Mouse (Mus musculus): ENCODE measurements at regions not wholly inside any gene's neighbourhood (a gene's known extent, or its start where the extent isn't known, plus 50 kb on each side); places are given as distances from the start of the nearest gene placed in this dataset.

DNA sequence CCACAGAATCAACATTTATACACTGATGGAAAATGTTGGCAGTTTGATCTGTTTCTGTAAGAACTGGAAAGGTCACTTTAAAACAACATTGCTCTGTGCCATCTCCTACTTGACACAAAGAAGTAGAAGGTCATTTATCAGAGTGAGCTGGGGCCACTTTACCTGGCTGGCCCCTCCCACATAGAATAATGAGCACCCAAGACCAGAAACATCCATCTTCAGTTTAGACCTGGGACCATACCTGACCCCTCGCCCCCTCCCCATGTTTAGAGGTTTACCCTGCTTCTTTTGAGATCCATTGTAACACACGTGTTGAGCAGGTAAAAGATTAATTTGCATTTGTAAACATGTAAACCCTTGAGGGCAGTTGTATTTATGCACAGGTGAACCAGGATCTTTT lies 366.8 kb upstream of the Adgrl2 start:
- DNase-seq = no peak

DNA sequence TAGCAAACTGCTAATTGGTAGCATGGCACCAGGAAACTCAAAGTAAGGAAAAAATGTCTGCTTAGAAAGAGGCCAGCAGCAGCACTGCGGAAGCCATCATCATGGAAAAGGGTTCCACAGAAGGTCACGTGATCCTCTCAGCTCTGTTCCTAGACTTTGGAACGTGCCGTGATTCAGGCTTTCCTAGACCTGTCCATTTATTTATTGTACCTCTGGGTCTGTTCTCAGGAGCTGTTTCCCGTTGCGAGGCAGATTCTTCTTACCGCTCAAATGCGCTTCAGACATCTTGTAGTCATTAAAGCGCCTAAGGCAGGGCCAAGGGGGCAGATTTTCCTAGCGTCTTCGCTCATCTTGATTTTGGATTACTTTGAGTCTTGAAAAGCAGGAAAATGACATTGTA lies 365.0 kb upstream of the Adgrl2 start:
- no peak for DNase-seq

DNA sequence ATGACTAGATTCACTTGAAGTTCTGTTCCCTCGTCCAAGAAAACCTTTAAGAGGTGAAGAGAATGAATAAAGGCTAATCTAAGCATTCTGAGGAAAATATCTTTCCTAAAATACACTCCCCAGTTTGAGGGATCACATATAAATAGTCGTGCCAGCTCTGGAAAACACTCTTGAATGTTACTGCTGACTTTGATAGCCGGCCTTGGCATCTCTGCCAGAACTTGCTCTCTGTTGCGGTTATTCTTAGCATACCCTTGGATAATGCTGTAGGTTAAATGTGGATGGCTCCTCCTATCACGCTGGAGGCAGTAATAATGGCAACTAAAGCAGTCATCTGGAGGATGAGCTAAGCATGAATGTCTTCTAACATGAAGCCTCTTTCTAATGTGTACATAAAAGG lies 363.6 kb upstream of the Adgrl2 start:
- peak; percentile 55 for DNase-seq

DNA sequence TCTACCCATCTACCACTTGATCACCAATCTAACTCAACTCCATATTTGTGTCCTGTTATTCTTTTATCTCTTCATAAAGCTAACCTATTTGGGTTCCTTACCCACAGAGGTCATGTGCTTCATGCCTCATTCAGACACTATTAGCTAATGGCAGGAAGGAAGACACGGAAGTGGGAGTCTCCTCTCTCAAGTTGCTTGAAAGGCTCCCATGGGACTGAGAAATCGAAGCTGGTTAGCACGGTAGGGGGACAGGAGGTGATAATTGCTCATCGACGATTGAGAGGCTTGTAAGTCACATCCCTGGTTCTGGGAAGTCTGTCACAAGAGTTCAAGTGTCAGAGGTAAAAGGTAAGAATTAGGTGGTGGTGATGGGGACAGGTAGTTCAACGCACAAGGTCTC lies 362.2 kb upstream of the Adgrl2 start:
- no peak for DNase-seq

DNA sequence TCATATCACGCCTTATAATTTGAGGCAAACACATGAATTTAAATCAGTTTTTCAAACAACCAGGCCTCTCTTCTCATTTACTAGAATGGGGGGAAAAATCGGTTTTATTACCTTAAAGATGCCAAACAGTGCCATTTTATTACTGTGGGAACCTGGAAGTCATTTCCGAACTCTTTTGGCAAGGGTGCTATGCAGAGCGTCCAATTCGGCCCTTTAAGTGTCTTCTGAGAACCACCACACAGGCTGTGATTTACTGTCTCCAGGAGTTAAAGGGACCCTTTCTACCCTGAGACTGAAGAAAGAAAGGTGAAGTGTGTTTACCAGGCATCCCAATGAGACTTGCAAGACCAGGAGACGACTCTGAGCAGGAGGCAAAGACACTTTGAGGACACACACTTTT lies 359.4 kb upstream of the Adgrl2 start:
- no peak for DNase-seq

DNA sequence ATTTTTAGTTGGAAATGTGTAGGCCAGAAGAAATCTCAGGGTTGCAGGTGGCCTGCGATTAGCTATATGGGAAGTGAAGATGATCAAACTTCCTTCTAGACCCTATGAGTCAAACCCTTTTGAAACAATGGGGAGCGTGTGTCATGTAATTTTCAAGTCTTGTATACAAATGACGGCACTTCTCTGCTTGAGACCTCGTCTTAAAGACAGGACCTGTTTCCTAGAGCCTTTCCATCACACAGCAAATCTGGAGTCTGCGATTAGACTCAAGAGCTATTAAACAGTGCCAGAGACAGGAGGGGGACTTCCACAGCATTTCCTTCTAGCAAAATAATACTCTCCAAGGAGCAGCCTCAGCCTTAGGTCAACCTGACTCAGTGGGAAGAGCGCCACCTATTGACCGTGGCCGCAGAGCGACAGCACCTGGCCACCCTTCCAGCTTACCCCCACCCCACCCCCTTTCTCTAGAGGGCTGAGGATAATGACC lies 358.9 kb upstream of the Adgrl2 start:
- peak; percentile 81 for DNase-seq

DNA sequence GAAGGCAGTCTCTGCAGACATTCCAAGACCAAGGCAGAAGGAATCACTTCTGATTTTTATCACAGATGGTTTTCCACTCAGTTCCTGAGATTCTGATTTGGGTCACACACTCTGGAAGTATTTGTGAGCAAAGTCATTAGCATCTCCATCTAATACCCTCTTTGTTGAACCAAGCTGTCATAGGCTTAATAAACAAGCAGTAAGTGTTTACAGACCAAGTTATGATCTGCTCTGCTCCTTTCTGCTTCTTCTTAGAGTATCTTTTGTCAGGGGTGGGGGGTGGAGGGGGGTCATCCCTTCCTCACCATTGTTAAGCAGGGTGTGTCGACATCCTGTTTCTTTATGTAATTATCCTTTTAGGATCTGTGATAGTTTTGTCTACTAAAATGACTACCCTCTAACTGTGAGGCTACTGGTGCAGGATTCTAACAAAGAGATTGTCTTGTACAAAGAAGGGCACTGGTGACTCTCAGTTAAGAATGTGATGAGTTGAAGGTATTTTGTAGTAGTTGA lies 358.2 kb upstream of the Adgrl2 start:
- no peak for DNase-seq

DNA sequence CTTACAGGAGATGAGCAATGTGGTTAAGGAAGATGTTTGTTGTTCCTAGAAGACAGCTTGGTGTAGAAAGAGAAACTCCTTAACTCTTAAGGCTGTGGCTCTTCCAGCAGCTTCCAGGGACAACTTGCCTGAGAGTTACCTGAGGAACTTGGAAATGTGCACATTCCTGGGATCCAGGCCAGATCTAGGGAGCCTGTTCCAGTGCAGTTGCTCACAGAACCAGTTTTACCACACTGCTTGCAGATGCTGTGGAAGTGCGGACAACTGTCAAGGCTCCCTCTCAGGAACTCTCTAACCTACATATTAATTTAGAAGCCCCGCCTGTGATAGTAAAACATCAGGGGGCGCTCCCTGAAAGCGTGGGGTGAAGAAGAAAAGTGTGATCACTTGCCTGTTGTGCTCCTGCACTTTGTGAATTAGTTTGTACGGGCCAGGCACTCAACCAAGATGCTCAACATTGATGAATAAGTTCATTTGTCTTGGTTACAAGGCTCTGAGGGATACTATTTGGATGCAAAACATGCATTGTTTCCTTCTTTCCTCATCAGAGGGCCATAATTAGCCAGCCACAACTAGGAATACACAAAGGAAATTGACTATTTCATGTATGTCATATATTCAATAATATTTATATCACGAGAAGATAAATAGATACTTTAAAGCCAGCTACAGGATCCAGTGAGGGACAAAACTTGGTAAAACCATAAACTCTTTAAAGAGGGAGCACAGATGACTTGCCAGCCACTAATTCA lies 357.1 kb upstream of the Adgrl2 start:
- no peak for DNase-seq

DNA sequence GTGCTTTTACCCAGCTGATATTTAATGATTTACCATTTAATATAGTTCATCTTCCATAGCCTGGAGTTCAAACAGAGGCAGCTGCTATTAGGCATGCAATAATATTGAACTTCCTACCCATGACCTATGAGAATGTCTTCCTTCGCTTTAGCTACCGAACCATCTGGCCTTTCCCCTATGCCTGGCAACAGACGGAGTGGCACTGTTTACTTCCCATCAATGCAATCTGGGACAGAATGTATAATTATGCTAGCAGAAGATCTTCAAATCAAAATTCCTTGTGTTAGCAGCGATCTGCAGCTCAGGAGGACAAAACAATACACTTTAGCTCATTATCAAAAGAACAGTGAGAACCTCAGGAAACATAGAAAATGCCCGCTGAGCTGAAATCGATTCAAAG lies 352.2 kb upstream of the Adgrl2 start:
- DNase-seq = no peak

DNA sequence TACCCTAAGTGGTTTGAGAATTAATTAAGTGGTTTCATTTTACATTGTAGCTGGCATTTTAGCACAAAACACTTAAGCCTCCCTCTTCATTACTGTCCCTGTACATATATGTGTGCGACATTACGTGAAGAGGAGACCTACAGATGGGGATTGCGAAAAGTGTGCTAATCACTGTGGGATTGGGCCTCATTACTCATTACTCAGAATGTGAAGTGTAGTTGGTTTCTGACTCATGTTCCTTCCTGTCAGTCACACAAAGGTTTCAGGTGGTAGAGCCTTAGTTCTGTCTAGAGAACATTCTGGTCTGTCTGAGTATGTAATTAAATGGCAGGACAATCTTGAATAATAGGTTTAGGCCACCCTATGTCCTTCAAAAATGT lies 349.0 kb upstream of the Adgrl2 start:
- no peak for DNase-seq

DNA sequence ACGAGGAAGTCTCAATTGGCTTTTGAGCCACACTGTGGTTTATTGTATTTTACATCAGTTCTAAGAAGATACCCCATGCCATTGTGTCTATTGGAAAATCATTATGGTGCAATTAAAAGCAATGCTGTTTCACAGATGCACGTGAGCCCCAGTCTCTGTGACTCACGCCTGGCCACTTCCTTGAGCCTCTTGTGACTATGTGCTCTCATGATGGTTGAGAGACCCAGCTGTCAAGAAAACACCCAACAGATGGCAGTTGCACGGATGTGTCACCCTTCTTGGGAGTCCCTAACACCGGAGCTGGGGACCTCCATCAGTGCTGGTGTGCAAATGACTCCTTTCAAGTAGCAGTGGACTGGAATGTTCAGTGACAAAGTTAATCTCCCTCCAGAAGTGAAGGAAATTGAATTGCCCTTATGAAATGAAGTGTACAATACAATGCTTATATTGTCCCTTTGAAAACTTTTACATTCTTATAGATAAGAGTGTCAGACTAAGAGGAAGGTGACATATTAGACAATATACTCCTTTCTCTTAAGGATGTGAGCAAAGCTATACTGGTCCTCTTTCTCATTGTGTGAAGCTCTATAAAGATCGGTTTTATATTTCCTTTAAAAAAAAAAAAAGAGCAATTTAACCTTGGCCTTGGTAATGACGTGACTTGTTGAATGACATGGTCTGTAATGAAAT lies 348.5 kb upstream of the Adgrl2 start:
- no peak for DNase-seq

DNA sequence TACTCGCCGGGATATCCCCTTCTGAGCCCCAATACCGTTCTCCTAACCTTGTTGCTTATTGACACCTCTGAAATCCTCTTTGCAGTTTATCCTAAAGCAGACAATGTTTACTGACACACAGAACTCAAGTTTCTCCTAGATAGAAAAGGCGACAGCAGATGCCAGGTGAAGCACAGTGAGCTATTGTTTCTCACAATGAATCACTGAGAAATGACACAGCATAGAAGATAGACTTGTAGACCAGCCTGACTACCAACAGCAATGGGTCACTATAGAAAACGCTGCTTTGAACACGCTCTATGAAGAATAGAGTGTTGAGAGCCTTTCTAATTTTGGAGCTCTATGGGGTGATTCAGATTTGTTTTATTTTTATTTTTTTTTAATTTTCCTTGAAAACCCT lies 344.9 kb upstream of the Adgrl2 start:
- DNase-seq = no peak

DNA sequence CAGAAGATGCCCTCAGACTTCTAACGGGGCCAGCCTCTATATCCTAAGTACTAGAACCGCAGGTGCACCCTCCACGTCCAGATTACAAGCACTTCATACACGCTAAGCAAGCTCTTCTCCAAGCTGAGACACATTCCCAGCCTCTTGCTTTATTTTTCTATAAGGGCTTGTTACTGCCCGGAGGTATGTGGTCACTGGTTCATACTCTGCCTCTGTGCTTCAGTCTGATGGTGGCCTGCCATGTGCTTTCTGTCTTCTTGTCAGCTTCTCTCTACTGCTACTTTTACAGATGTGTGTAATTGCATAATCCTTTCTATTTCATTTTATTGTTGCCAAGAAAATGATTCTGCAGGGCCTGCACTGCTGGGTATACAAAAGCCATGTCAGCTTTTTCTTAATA lies 343.3 kb upstream of the Adgrl2 start:
- DNase-seq = no peak

DNA sequence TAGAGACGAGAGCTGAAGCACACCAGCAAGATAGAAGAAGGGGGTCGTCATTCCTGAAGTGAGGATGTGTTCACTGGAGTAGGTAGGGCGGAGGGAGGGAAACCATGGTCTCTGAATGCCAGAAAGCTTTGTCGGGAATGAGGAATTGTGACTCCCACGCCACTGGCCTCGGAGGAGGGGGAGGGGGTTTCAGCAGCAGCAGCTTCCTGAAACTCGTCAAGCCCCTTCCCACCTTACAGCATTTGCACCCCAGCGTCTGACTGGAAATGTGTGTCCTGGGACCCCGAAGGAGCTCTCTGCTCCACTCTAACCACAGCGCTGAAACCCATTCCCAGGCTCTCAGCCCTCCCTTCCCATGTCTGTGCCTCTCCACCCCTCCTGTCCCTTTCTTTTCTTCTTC lies 342.8 kb upstream of the Adgrl2 start:
- DNase-seq = no peak

DNA sequence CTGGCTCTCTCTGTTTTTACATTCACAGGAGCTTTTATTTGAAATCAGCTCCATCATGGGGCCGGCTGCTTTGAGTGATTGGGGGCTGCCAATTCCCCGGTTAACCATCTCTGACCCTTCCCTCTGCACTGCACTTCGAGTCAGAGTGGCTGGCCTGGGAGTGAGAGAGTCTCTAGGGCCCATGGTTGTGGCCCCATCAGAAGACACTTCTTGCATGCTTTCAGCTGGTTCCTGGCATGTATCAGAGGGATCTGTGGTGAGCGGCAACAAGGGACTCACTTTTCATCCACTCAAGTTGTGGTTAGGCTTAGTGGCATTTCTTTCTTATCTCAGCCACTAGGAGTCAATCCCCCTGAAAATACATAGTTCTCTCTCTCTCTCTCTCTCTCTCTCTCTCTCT lies 341.8 kb upstream of the Adgrl2 start:
- no peak for DNase-seq

DNA sequence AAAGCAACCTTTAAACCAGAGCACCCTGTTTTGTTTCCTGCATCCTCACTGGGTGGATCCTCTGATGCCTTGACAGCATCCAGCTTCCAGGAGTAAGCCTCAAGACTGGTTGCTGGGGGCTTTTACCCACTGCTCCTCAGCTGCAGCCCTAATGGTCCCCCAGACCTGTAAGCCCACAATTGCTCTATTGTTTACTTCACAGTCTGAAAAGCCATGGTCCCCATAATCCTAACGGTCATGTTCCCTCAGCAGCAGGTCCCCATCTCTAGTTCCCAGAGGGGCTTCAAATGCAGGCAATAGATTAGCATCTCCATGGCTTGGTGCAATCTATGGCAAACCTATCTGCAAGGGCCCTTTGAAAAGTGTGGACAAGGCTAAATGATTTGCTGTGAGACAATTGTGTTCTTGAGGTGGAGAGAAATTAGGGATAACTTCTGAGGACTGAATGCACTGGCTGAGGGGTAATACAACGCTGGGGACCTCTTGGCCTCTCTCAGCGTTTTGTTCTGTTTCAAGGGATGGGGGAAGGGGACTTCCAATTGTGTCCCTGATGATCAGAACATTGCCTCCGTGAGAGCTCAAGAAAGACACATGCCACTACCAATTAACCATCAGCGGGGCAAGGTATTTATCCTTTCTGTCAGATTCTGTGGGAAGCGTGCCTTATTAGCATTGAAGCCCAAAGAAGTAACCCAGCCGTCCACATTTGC lies 341.1 kb upstream of the Adgrl2 start:
- no peak for DNase-seq

DNA sequence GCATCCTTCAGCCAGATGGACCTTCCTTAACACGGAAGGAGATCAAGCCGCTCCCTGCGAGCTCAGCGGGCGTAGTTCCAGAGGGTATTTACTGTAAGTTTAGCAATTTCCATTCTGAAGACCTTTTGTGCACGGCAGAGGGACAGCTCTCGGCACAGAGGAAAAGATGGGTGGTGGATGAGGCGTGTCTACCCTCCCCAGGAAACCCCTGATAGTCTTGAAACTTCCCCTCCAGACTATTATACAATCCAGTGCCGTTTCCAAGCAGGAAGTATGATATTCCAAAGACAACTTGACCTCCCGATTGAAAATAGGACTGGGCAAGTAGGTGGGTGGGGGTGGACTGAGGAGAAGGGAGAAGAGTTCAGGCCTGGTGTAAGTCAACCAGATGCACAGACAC lies 340.4 kb upstream of the Adgrl2 start:
- peak; percentile 50 for DNase-seq

DNA sequence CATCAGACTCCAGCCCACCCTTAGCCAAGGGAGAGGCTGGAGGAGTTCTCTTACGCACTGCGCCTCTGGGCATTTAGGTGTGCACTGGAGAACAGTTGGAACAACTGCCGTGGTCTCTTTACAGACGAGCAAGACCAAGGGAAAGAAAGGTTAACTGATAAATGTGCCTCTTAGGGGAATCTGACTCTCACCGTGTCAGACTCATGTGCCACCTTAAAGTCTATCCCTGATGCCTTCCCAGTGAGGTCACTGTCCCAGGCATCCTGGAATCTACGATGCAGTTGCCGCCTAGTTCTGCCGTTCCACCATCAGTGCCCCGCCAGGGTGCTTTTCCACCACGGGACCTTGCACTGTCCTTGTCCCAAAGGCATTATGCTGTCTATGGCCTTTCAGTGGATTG lies 339.7 kb upstream of the Adgrl2 start:
- no peak for DNase-seq

DNA sequence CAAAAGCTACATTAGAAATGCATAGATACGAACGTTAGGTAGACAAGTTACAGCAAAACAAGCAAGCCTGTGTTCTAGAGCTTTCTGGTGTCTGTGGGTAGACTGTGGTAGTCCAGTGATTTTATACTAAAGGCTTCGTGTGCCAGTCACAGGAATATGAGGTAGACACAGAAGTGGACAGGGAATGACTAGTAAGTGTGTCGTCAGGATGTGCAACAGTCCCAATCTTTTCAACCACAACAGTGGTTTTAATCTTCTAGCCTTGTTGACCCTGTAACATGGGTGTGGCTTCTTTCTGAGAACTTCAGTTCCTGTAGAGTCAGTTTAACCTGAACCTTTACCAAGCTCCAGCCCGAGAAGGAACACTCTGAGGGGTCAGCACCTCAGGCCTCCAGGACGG lies 339.3 kb upstream of the Adgrl2 start:
- no peak for DNase-seq

DNA sequence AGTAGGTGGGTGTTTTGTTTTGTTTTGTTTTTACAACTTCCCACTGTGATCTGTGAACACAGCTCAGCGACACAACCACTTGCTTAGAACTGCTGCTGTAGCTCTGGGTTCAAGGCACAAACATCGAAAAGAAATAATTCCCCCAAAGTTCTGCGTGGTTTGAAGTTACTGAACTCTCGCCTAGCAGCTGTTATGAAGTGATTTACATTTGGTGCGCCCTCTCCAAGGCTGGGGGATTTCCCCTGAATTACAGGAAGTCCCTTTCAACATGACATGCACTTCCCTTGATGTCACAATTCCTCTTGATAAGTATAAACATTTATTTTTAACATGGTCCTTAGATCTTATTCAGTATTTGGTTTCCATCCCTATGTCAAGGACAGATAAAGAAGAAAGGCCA lies 336.3 kb upstream of the Adgrl2 start:
- DNase-seq = no peak

DNA sequence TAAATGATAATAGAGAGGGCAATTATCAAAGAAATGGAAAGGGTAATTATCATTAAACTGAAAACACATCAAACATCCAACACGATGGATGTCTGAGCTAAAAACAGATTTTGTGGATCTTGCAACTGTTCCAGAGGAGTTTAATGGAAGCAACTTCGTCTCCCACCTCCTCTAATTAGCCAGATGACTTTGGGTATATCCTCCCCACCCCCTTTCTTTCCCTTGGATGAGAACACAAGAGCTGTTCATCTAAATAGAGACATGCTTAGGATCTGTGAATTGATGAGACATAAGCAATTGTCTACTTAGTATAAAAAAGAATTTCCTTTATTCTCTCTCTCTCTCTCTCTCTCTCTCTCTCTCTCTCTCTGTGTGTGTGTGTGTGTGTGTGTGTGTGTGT lies 333.7 kb upstream of the Adgrl2 start:
- DNase-seq = no peak

DNA sequence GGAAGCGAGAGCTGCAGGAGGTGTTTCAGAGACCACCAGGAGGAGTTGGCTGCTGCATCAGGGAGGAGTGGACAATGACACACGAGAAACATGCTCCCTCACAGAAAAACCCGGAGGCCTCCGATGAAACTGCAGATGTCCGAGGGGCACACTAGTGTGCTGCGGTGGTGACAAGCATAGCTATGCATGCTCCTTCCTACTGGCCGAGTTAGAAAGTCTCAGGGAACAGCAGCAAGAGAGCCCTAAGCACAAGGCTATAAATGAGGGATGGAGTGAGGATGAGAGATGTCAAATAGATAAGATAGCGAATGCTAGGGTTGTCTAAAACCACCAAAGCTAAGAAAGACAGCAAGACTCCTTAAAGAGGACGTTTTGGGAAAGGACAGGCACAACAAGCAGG lies 328.4 kb upstream of the Adgrl2 start:
- DNase-seq = no peak

DNA sequence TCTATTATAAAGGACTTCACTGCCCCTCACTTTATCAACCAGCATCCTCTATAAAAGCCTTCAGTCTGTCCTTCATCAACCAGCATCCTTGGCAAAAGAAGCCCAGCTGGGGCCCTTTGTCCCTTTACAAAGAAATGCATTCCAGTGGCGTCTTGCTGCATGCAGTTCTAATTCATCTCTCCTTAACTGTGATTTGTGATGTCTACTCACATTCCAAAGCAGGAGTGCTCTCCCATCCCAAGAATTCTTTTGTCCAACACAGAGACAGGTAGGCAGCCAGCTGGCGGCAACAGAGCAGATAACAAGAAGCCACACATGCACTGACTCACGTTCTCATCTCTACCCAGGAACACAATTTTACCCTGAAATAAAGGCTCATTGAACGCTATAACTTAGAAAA lies 323.9 kb upstream of the Adgrl2 start:
- no peak for DNase-seq

DNA sequence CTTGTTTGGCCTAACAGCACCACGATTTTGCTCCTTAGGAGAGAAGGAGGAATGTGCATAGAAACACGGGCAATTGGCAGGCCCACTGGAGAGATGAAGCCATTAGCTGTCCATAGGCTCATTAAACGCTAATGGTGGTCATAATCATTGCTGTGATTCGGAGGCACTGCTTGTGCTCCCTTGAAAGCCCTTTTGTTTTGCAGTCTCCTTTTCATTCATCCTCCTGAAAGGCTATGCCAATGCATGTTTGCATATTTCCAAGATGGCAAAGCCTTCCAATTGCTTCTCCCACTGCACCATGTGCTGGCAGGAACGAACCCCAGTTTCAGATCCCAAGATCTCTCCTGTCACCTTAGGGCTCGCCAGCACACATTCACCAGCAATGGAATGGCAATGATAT lies 322.9 kb upstream of the Adgrl2 start:
- no peak for DNase-seq

All from heart, postnatal 4 days (tissue).